8 mouse cellular contexts compared by ENCODE assay signal in genomic region chr4:59580495-59581281, GRCm38 (mm10). TPM values are rescaled to one million over a fixed set of nuclear protein-coding genes. Genes with fewer than 3 reads are reported as not detected.
DNase-seq lines count a peak whose midpoint lies in the region; ATAC-seq and TF ChIP-seq lines count a peak whose summit lies in the region.

No protein-coding gene starts in this region.

- peak; percentile 55 for ATAC-seq in forebrain, postnatal 0 days

- H3K27me3 ChIP-seq in heart, adult 2 months (ENCODE audit: control insufficient read depth, insufficient read depth, low read length): no peaks in the 10 kb centered on the region
- no peaks in the 10 kb centered on the region for H3K27me3 ChIP-seq in MEL (ENCODE audit: control insufficient read depth in 1 of 2, insufficient read depth in 2 of 2, low read length in 2 of 2)
- no peaks in the 10 kb centered on the region for H3K27me3 ChIP-seq in forebrain, postnatal 0 days (ENCODE audit: insufficient read depth, low read length)
- peaks cover 8% of the 10 kb centered on the region; the same call in 1 of the 2 replicates for H3K27me3 ChIP-seq in midbrain, embryonic 10.5 days (ENCODE audit: low read depth, poor library complexity, severe bottlenecking)

- no peak for TF ChIP-seq RAD21 in MEL (IDR thresholded peaks at IDR 0.05; ENCODE audit: low read depth, low read length)

- H3K9ac ChIP-seq in heart, adult 2 months (ENCODE audit: low read depth, low read length): peak overlapping the region; percentile 72
- H3K9ac ChIP-seq in MEL (ENCODE audit: control insufficient read depth, low read depth, low read length, poor library complexity, severe bottlenecking): peak overlapping the region; percentile 63
- H3K9ac ChIP-seq in forebrain, postnatal 0 days: peak overlapping the region; percentile 67

- no peaks in the 10 kb centered on the region for H3K79me2 ChIP-seq in heart, adult 2 months (replicated peaks; ENCODE audit: control insufficient read depth, insufficient read depth, low read length)
- H3K79me2 ChIP-seq in MEL (ENCODE audit: control insufficient read depth, insufficient read depth, low read length, poor library complexity): no peaks in the 10 kb centered on the region; the same call in 1 of the 2 replicates

- no peak for TF ChIP-seq POLR2A in heart, adult 2 months (IDR thresholded peaks at IDR 0.05; ENCODE audit: insufficient read depth, low read depth, low read length)
- no peak for TF ChIP-seq POLR2A in MEL (IDR thresholded peaks at IDR 0.05; ENCODE audit: control insufficient read depth in 1 of 2, insufficient read depth in 1 of 2, low read depth in 1 of 2, low read length in 2 of 2, poor library complexity in 1 of 2)

- H3K4me1 ChIP-seq in heart, adult 2 months (ENCODE audit: control insufficient read depth, insufficient read depth, low read length): no peaks in the 10 kb centered on the region; the same call in 1 of the 2 replicates
- H3K4me1 ChIP-seq in MEL (ENCODE audit: control insufficient read depth in 1 of 2, insufficient read depth in 2 of 2, low read length in 2 of 2): no peaks in the 10 kb centered on the region; a peak in 1 of 4 replicates
- no peaks in the 10 kb centered on the region for H3K4me1 ChIP-seq in forebrain, postnatal 0 days (ENCODE audit: insufficient read depth)
- peaks cover 15% of the 10 kb centered on the region for H3K4me1 ChIP-seq in midbrain, embryonic 10.5 days

- no peak for TF ChIP-seq CTCF in heart, adult 2 months (IDR thresholded peaks at IDR 0.05)
- TF ChIP-seq CTCF in MEL (IDR thresholded peaks at IDR 0.05 in 2 of 3, conservative IDR thresholded peaks at IDR 0.05 in 1 of 3; ENCODE audit: control insufficient read depth in 1 of 3, insufficient read depth in 1 of 3, low read depth in 2 of 3, low read length in 3 of 3, poor library complexity in 1 of 3, severe bottlenecking in 1 of 3): no peak
- TF ChIP-seq CTCF in forebrain, postnatal 0 days (IDR thresholded peaks at IDR 0.05; ENCODE audit: low read depth): no peak

- peaks cover 3% of the 10 kb centered on the region; the same call in 1 of the 2 replicates for H3K36me3 ChIP-seq in heart, adult 2 months (ENCODE audit: control insufficient read depth, insufficient read depth, low read length)
- peaks cover 0 to 3% of the 10 kb centered on the region in 2 experiments; a peak in 2 of 4 replicates for H3K36me3 ChIP-seq in MEL (ENCODE audit: control insufficient read depth in 1 of 2, insufficient read depth in 2 of 2, low read length in 2 of 2)
- no peaks in the 10 kb centered on the region for H3K36me3 ChIP-seq in forebrain, postnatal 0 days (ENCODE audit: insufficient read depth)
- H3K36me3 ChIP-seq in midbrain, embryonic 10.5 days: no peaks in the 10 kb centered on the region

- H3K4me3 ChIP-seq in heart, adult 2 months: peak overlapping the region; percentile 83
- peak overlapping the region; percentile 75 to 94 for H3K4me3 ChIP-seq in MEL (ENCODE audit: control insufficient read depth in 1 of 2, insufficient read depth in 1 of 2, low read depth in 2 of 2, low read length in 2 of 2)
- H3K4me3 ChIP-seq in forebrain, postnatal 0 days (ENCODE audit: low read depth, low read length): peak overlapping the region; percentile 65
- H3K4me3 ChIP-seq in midbrain, embryonic 10.5 days: peak overlapping the region; percentile 81

- peak overlapping the region; percentile 66 for H3K4me2 ChIP-seq in forebrain, postnatal 0 days (ENCODE audit: low read depth)

- under 1% methylated on average over 23 of the region's 23 CpGs for whole genome bisulfite sequencing in heart, adult 2 months
- WGBS in forebrain, postnatal 0 days: under 1% methylated on average over 23 of the region's 23 CpGs
- WGBS in midbrain, embryonic 10.5 days: under 1% methylated on average over 23 of the region's 23 CpGs

- peak in 1 of 2 experiments; percentile 28 for DNase-seq in heart, adult 2 months
- DNase-seq in heart, adult 11 months: no peak
- DNase-seq in MEL (ENCODE audit: low read depth, low spot score): peak; percentile 79
- DNase-seq in cerebellum, adult 9-10 months: peak; percentile 48
- DNase-seq in forebrain, postnatal 0 days: peak; percentile 71
- peak; percentile 30 for DNase-seq in kidney, postnatal 14 days
- peak; percentile 45 for DNase-seq in midbrain, embryonic 10.5 days (ENCODE audit: low spot score)
- peak; percentile 18 for DNase-seq in telencephalon, adult 2 months (ENCODE audit: low read depth, low spot score)

- peak overlapping the region; percentile 90 for H3K27ac ChIP-seq in heart, adult 2 months
- H3K27ac ChIP-seq in MEL (ENCODE audit: control insufficient read depth, low read depth, low read length): peak overlapping the region; percentile 58
- H3K27ac ChIP-seq in forebrain, postnatal 0 days (ENCODE audit: low read depth, low read length): peak overlapping the region; percentile 80
- H3K27ac ChIP-seq in midbrain, embryonic 10.5 days (replicated peaks): peak overlapping the region; percentile 85

- TF ChIP-seq EP300 in heart, adult 2 months (IDR thresholded peaks at IDR 0.05; ENCODE audit: insufficient read depth, low read depth, low read length): no peak
- TF ChIP-seq EP300 in MEL (IDR thresholded peaks at IDR 0.05; ENCODE audit: low read depth in 1 of 2, low read length in 2 of 2): no peak

- no peaks in the 10 kb centered on the region for H3K9me3 ChIP-seq in MEL (replicated peaks; ENCODE audit: insufficient read depth, low read length)
- H3K9me3 ChIP-seq in forebrain, postnatal 0 days (ENCODE audit: low read length): no peaks in the 10 kb centered on the region
- H3K9me3 ChIP-seq in midbrain, embryonic 10.5 days (replicated peaks): no peaks in the 10 kb centered on the region

- intact Hi-C loops in heart, adult 2 months (cut with DNase I): loop anchor here (2.0 kb wide), 1 partner anchor 32 kb away; the partner anchor contains the start of gene Ptbp3

TF ChIP-seq in MEL, 35 proteins besides CTCF, POLR2A, EP300 and RAD21:
- peak; percentile 34; the same call in 1 of the 2 replicates for TF ChIP-seq ETS1 (IDR thresholded peaks at IDR 0.05; ENCODE audit: low read depth, low read length)
- TF ChIP-seq NELFE (IDR thresholded peaks at IDR 0.05; ENCODE audit: low read depth, low read length): peak; percentile 24
- TF ChIP-seq USF2 (IDR thresholded peaks at IDR 0.05; ENCODE audit: borderline replicate concordance in 1 of 2, insufficient read depth in 1 of 2, low read depth in 1 of 2, low read length in 2 of 2): no peak
- TF ChIP-seq SIN3A (IDR thresholded peaks at IDR 0.05; ENCODE audit: low read length): peak; percentile 19
- no peak for TF ChIP-seq POLR2AphosphoS5 (IDR thresholded peaks at IDR 0.05; ENCODE audit: borderline replicate concordance, low read depth, low read length)
- 0 out of 2 replicates have a peak, but pooled peaks have one; percentile 5 for TF ChIP-seq MYC (IDR thresholded peaks at IDR 0.05; ENCODE audit: low read depth, low read length)
- peak; percentile 57; the same call in 1 of the 2 replicates for TF ChIP-seq HCFC1 (IDR thresholded peaks at IDR 0.05; ENCODE audit: low read depth, low read length)
- peak; percentile 98 for TF ChIP-seq MAZ (IDR thresholded peaks at IDR 0.05; ENCODE audit: low read depth, low read length)
- peak; percentile 61 for TF ChIP-seq NRF1 (IDR thresholded peaks at IDR 0.05; ENCODE audit: insufficient read depth, low read depth, low read length, poor library complexity, severe bottlenecking)
- TF ChIP-seq TBP (IDR thresholded peaks at IDR 0.05; ENCODE audit: low read depth, low read length): no peak

RNA-seq across cellular contexts. Expression of gene Hsdl2, which starts 0.7 kb away (rescaled TPM):
- total RNA-seq in heart, adult 2 months (2021): 100 to 1,000 TPM; 211 to 225 TPM
- polyA plus RNA-seq in heart, adult 2 months (2012; rRNA removed): 84.0 and 186 TPM in 2 replicates
- 8.4 and 10.6 TPM in 2 replicates for total RNA-seq in MEL (2012; rRNA removed)
- 10 to 100 TPM in 1 of 2 experiments, not detected in 1; 15.0 TPM for polyA plus RNA-seq in MEL (2012; ENCODE audit: insufficient read depth in 1 of 2, insufficient read length in 2 of 2, low read depth in 1 of 2, low replicate concordance in 2 of 2, missing spikeins in 1 of 2)
- total RNA-seq in forebrain, postnatal 0 days (2014; rRNA removed): 17.2 and 18.1 TPM in 2 replicates
- 21.2 and 24.7 TPM in 2 replicates for polyA plus RNA-seq in forebrain, postnatal 0 days (2015; fragmentation: Nextera tagmentation; extraction: Ambion mirVana)
- 22.6 and 24.7 TPM in 2 replicates for polyA plus RNA-seq in midbrain, embryonic 10.5 days (2016; fragmentation: Nextera tagmentation; extraction: Ambion mirVana)

RNA-seq across cellular contexts. Expression of gene Ptbp3, which starts 31.5 kb away (rescaled TPM):
- total RNA-seq in heart, adult 2 months (2021): 10 to 100 TPM; 25.0 to 27.0 TPM
- 13.2 and 23.3 TPM in 2 replicates for polyA plus RNA-seq in heart, adult 2 months (2012; rRNA removed)
- 78.8 and 90.0 TPM in 2 replicates for total RNA-seq in MEL (2012; rRNA removed)
- polyA plus RNA-seq in MEL (2012; ENCODE audit: insufficient read depth in 1 of 2, insufficient read length in 2 of 2, low read depth in 1 of 2, low replicate concordance in 2 of 2, missing spikeins in 1 of 2): 100 to 1,000 TPM; 121 to 315 TPM
- total RNA-seq in forebrain, postnatal 0 days (2014; rRNA removed): 30.8 and 33.7 TPM in 2 replicates
- 10.3 and 10.9 TPM in 2 replicates for polyA plus RNA-seq in forebrain, postnatal 0 days (2015; fragmentation: Nextera tagmentation; extraction: Ambion mirVana)
- 19.7 and 22.5 TPM in 2 replicates for polyA plus RNA-seq in midbrain, embryonic 10.5 days (2016; fragmentation: Nextera tagmentation; extraction: Ambion mirVana)

RNA-seq across cellular contexts. Expression of gene E130308A19Rik, which starts 45.3 kb away (rescaled TPM):
- 1 to 10 TPM; 6.5 to 7.2 TPM for total RNA-seq in heart, adult 2 months (2021)
- 3.8 and 5.6 TPM in 2 replicates for polyA plus RNA-seq in heart, adult 2 months (2012; rRNA removed)
- 4.0 and 5.6 TPM in 2 replicates for total RNA-seq in MEL (2012; rRNA removed)
- 10 to 100 TPM in 1 of 2 experiments, not detected in 1; 12.5 TPM for polyA plus RNA-seq in MEL (2012; ENCODE audit: insufficient read depth in 1 of 2, insufficient read length in 2 of 2, low read depth in 1 of 2, low replicate concordance in 2 of 2, missing spikeins in 1 of 2)
- total RNA-seq in forebrain, postnatal 0 days (2014; rRNA removed): 14.5 and 22.6 TPM in 2 replicates
- 15.6 and 24.9 TPM in 2 replicates for polyA plus RNA-seq in forebrain, postnatal 0 days (2015; fragmentation: Nextera tagmentation; extraction: Ambion mirVana)
- 51.3 and 54.0 TPM in 2 replicates for polyA plus RNA-seq in midbrain, embryonic 10.5 days (2016; fragmentation: Nextera tagmentation; extraction: Ambion mirVana)
